Mouse (Mus musculus) MEL (cell line): ENCODE data around the gene Smad1. TPM values are rescaled to one million over a fixed set of nuclear protein-coding genes. Genes with fewer than 3 reads are reported as not detected.

ENCODE experiments used
- DNase-seq: peaks from one replicate; pipeline ENCODE4 v3.0.0; 2011; ENCODE audit warnings: low read depth, low spot score
- H3K27ac ChIP-seq: 2 replicates; pipeline ENCODE4 v1.5.1; 2012; ENCODE audit warnings: low read depth, mild to moderate bottlenecking, control low read depth, low read length, moderate library complexity; ENCODE audit not compliant: control insufficient read depth
- H3K27me3 ChIP-seq, 2 experiments: fragments of 150-350 bp in 1 of 2; sonication (generic) in 1 of 2; 2 replicates each; pipeline ENCODE4 v1.6.1; 2012; ENCODE audit warnings: low read length in 2 of 2, mild to moderate bottlenecking in 2 of 2, improper control_type of control experiment in 1 of 2, moderate library complexity in 1 of 2; ENCODE audit not compliant: insufficient read depth in 2 of 2, control insufficient read depth in 1 of 2
- H3K36me3 ChIP-seq, 2 experiments: 2 replicates each; pipeline ENCODE4 v1.6.1; 2012 to 2014; ENCODE audit warnings: low read length in 2 of 2, improper control_type of control experiment in 1 of 2, inconsistent platforms in 1 of 2, mild to moderate bottlenecking in 1 of 2; ENCODE audit not compliant: insufficient read depth in 2 of 2, control insufficient read depth in 1 of 2
- H3K4me1 ChIP-seq, 2 experiments: fragments of 150-350 bp in 1 of 2; sonication (generic) in 1 of 2; 2 replicates each; pipeline ENCODE4 v1.6.1; 2012; ENCODE audit warnings: low read length in 2 of 2, improper control_type of control experiment in 1 of 2, mild to moderate bottlenecking in 1 of 2; ENCODE audit not compliant: insufficient read depth in 2 of 2, control insufficient read depth in 1 of 2
- H3K4me3 ChIP-seq, 2 experiments: fragments of 150-350 bp in 1 of 2; sonication (generic) in 1 of 2; 2 replicates each; pipeline ENCODE4 v1.5.1; 2012; ENCODE audit warnings: low read depth in 2 of 2, low read length in 2 of 2, mild to moderate bottlenecking in 2 of 2, moderate library complexity in 2 of 2, control low read depth in 1 of 2, improper control_type of control experiment in 1 of 2; ENCODE audit not compliant: control insufficient read depth in 1 of 2, insufficient read depth in 1 of 2
- H3K79me2 ChIP-seq: 2 replicates; pipeline ENCODE4 v1.6.1; 2012; ENCODE audit warnings: mild to moderate bottlenecking, low read length, moderate library complexity; ENCODE audit not compliant: control insufficient read depth, poor library complexity, insufficient read depth
- H3K9ac ChIP-seq: 2 replicates; pipeline ENCODE4 v1.6.1; 2012; ENCODE audit warnings: low read depth, mild to moderate bottlenecking, control low read depth, low read length, moderate library complexity; ENCODE audit not compliant: control insufficient read depth, poor library complexity, severe bottlenecking
- H3K9me3 ChIP-seq: fragments of 150-350 bp; sonication (generic); replicated peaks from 2 replicates; pipeline ENCODE4 v1.6.1; 2012; ENCODE audit warnings: mild to moderate bottlenecking, low read length, improper control_type of control experiment, moderate library complexity; ENCODE audit not compliant: insufficient read depth
- BHLHE40 ChIP-seq: IDR thresholded peaks from 2 replicates; pipeline ENCODE4 v1.6.1; 2012; ENCODE audit warnings: low read depth, mild to moderate bottlenecking, inconsistent platforms, low read length, improper control_type of control experiment, borderline replicate concordance
- CHD2 ChIP-seq: IDR thresholded peaks from 2 replicates; pipeline ENCODE4 v1.6.1; 2011; ENCODE audit warnings: low read length, improper control_type of control experiment
- CTCF ChIP-seq, 3 experiments: IDR thresholded peaks in 2 of 3; conservative IDR thresholded peaks in 1 of 3; 2 replicates each; pipeline ENCODE4 v1.5.1; 2011 to 2012; ENCODE audit warnings: low read length in 3 of 3, low read depth in 2 of 3, mild to moderate bottlenecking in 2 of 3, improper control_type of control experiment in 1 of 3, inconsistent platforms in 1 of 3, mixed read lengths in 1 of 3, moderate library complexity in 1 of 3; ENCODE audit not compliant: control insufficient read depth in 1 of 3, insufficient read depth in 1 of 3, poor library complexity in 1 of 3, severe bottlenecking in 1 of 3
- E2F4 ChIP-seq: IDR thresholded peaks from 2 replicates; pipeline ENCODE4 v1.6.1; 2011; ENCODE audit warnings: low read depth, low read length, improper control_type of control experiment, borderline replicate concordance
- ELF1 ChIP-seq: IDR thresholded peaks from 2 replicates; pipeline ENCODE4 v1.6.1; 2014; ENCODE audit warnings: low read depth, mild to moderate bottlenecking, inconsistent platforms, low read length, improper control_type of control experiment, moderate library complexity
- ETS1 ChIP-seq: IDR thresholded peaks from 2 replicates; pipeline ENCODE4 v1.6.1; 2012; ENCODE audit warnings: low read depth, mild to moderate bottlenecking, inconsistent platforms, low read length, improper control_type of control experiment, moderate library complexity
- GABPA ChIP-seq: IDR thresholded peaks from 2 replicates; pipeline ENCODE4 v1.6.1; 2012; ENCODE audit warnings: low read depth, mild to moderate bottlenecking, inconsistent platforms, low read length, improper control_type of control experiment, moderate library complexity
- HCFC1 ChIP-seq: IDR thresholded peaks from 2 replicates; pipeline ENCODE4 v1.6.1; 2012; ENCODE audit warnings: low read depth, mild to moderate bottlenecking, inconsistent platforms, low read length, improper control_type of control experiment, moderate library complexity
- JUND ChIP-seq: IDR thresholded peaks from 2 replicates; pipeline ENCODE4 v1.6.1; 2011; ENCODE audit warnings: low read depth, mild to moderate bottlenecking, improper control_type of control experiment, low read length
- MXI1 ChIP-seq: IDR thresholded peaks from 2 replicates; pipeline ENCODE4 v1.6.1; 2011; ENCODE audit warnings: mild to moderate bottlenecking, low read depth, low read length, improper control_type of control experiment
- MYB ChIP-seq: IDR thresholded peaks from 2 replicates; pipeline ENCODE4 v1.6.1; 2011; ENCODE audit warnings: mild to moderate bottlenecking, low read depth, low read length, improper control_type of control experiment
- MYC ChIP-seq: IDR thresholded peaks from 2 replicates; pipeline ENCODE4 v1.6.1; 2011; ENCODE audit warnings: low read depth, mild to moderate bottlenecking, low read length, improper control_type of control experiment, moderate library complexity
- NELFE ChIP-seq: IDR thresholded peaks from 2 replicates; pipeline ENCODE4 v1.6.1; 2011; ENCODE audit warnings: low read depth, low read length, improper control_type of control experiment
- POLR2A ChIP-seq, 2 experiments: IDR thresholded peaks; 2 replicates each; pipeline ENCODE4 v1.6.1; 2011 to 2012; ENCODE audit warnings: low read length in 2 of 2, mild to moderate bottlenecking in 2 of 2, control low read depth in 1 of 2, improper control_type of control experiment in 1 of 2, low read depth in 1 of 2, moderate library complexity in 1 of 2; ENCODE audit not compliant: control insufficient read depth in 1 of 2, insufficient read depth in 1 of 2, poor library complexity in 1 of 2
- POLR2AphosphoS2 ChIP-seq: IDR thresholded peaks from 2 replicates; pipeline ENCODE4 v1.6.1; 2011; ENCODE audit warnings: low read length, improper control_type of control experiment
- POLR2AphosphoS5 ChIP-seq: IDR thresholded peaks from 2 replicates; pipeline ENCODE4 v1.6.1; 2012; ENCODE audit warnings: low read depth, borderline replicate concordance, mild to moderate bottlenecking, inconsistent platforms, low read length, moderate library complexity, mixed read lengths
- SIN3A ChIP-seq: IDR thresholded peaks from 2 replicates; pipeline ENCODE4 v1.6.1; 2012; ENCODE audit warnings: low read length, improper control_type of control experiment, inconsistent platforms
- TBP ChIP-seq: IDR thresholded peaks from 2 replicates; pipeline ENCODE4 v1.8.0; 2011; ENCODE audit warnings: low read depth, low read length, improper control_type of control experiment
- USF1 ChIP-seq: IDR thresholded peaks from 2 replicates; pipeline ENCODE4 v1.6.1; 2014; ENCODE audit warnings: low read depth, mild to moderate bottlenecking, inconsistent platforms, low read length, improper control_type of control experiment, moderate library complexity
- ZC3H11A ChIP-seq: IDR thresholded peaks from 2 replicates; pipeline ENCODE4 v1.6.1; 2012; ENCODE audit warnings: low read depth, mild to moderate bottlenecking, inconsistent platforms, low read length, improper control_type of control experiment
- ZMIZ1 ChIP-seq: IDR thresholded peaks from 2 replicates; pipeline ENCODE4 v1.6.1; 2012; ENCODE audit warnings: low read depth, mild to moderate bottlenecking, inconsistent platforms, low read length, improper control_type of control experiment, moderate library complexity
- ZNF384 ChIP-seq: IDR thresholded peaks from 2 replicates; pipeline ENCODE4 v1.6.1; 2012; ENCODE audit warnings: low read depth, mild to moderate bottlenecking, inconsistent platforms, low read length, improper control_type of control experiment
- polyA plus RNA-seq, 2 experiments: library from polyadenylated mRNA; stranded (reverse) in 1 of 2; unstranded in 1 of 2; fragments of >175 nt in 1 of 2; fragments of >200 nt in 1 of 2; gene quantifications; 2 replicates each; pipeline versions ENCODE4 v1.2.1 to v1.2.4; 2012; ENCODE audit warnings: low replicate concordance in 2 of 2, low read depth in 1 of 2; ENCODE audit not compliant: insufficient read length in 2 of 2, insufficient read depth in 1 of 2, missing spikeins in 1 of 2
- total RNA-seq: library from RNA; depleted of rRNA; stranded (reverse); fragments of 300-350 nt; gene quantifications from 2 replicates; pipeline ENCODE4 v1.2.3, GENCODE M21; 2012

The Smad1 gene
- total and polyA plus RNA-seq, 3 experiments = 1.3 to 2.0 TPM; not detected in 1

- TF ChIP-seq BHLHE40 (no peak), CHD2 (no peak), ZC3H11A (no peak), MYC (no peak), HCFC1 (no peak), TBP (no peak), ELF1 (no peak), CTCF (IDR thresholded peaks at IDR 0.05 in 2 of 3, conservative IDR thresholded peaks at IDR 0.05 in 1 of 3; ENCODE audit: control insufficient read depth in 1 of 3, insufficient read depth in 1 of 3, low read depth in 2 of 3, low read length in 3 of 3, poor library complexity in 1 of 3, severe bottlenecking in 1 of 3) (no peak), USF1 (no peak), ETS1 (no peak), POLR2AphosphoS5 (no peak), NELFE (no peak), ZMIZ1 (no peak), MYB (no peak)
- no peak overlapping the region for H3K9ac ChIP-seq
- H3K9me3 ChIP-seq = no peaks in the 10 kb centered on the region
- no peaks in the 10 kb centered on the region; a peak in 1 of 4 replicates for H3K36me3 ChIP-seq
- no peaks in the 10 kb centered on the region for H3K79me2 ChIP-seq
- no peaks in the 10 kb centered on the region; a peak in 1 of 4 replicates for H3K4me1 ChIP-seq
- H3K27me3 ChIP-seq = no peaks in the 10 kb centered on the region
- no peak overlapping the region for H3K4me3 ChIP-seq
- no peak overlapping the region for H3K27ac ChIP-seq
- DNase-seq = no peak
Measured at GRCm38 (mm10) chr8:79350094-79350593, 49.2 kb downstream of the Smad1 start.

DNA sequence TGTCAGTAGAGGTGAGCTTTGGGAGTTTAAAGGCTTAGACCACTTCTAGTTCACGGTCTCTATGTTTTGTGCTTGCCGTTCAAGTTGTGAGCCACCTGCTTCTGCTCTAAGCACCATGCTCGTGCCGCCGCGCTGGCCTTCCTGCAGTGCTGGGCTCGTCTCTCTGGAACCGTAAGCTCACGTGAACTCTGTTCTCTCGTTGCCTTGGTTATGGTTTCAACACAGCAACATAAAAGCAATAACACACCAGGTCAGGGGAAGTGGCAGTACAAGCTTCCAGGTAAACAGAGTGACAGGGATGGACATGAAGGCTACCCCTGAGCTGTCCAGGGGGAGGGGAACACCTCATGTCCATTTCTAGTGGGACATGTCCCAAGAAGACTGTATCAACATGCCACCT is 52.9 kb downstream of the Smad1 start:
- Histone ChIP-seq H3K36me3 (no peaks in the 10 kb centered on the region; a peak in 1 of 4 replicates), H3K27ac (no peak overlapping the region), H3K79me2 (no peaks in the 10 kb centered on the region), H3K27me3 (no peaks in the 10 kb centered on the region), H3K9ac (no peak overlapping the region), H3K9me3 (no peaks in the 10 kb centered on the region), H3K4me1 (no peaks in the 10 kb centered on the region; a peak in 1 of 4 replicates), H3K4me3 (no peak overlapping the region)
- TF ChIP-seq HCFC1 = no peak
- no peak for TF ChIP-seq MXI1
- no peak for TF ChIP-seq MYB
- TF ChIP-seq SIN3A = no peak
- no peak for TF ChIP-seq POLR2AphosphoS2
- TF ChIP-seq POLR2A (IDR thresholded peaks at IDR 0.05; ENCODE audit: control insufficient read depth in 1 of 2, insufficient read depth in 1 of 2, low read depth in 1 of 2, low read length in 2 of 2, poor library complexity in 1 of 2) = no peak
- TF ChIP-seq ZNF384 = no peak
- TF ChIP-seq JUND = no peak
- TF ChIP-seq ETS1 = no peak
- no peak for TF ChIP-seq NELFE
- TF ChIP-seq E2F4 = no peak
- no peak for TF ChIP-seq GABPA
- DNase-seq = no peak
